Mouse (Mus musculus) heart, postnatal 36 days (tissue): ENCODE measurements around the gene Ppp1ca. TPM values are rescaled to one million over a fixed set of nuclear protein-coding genes. Genes with fewer than 3 reads are reported as not detected.

Experiments
- DNase-seq, 2 experiments: peaks; one replicate each; pipeline ENCODE4 v3.0.0; 2021 to 2022
- intact Hi-C: fragments of 180-260 bp; cut with DNase I; formaldehyde crosslinking; loops from one replicate; pipeline ENCODE4 v1.15.1; 2025
- total RNA-seq, 2 experiments: library from RNA; stranded (reverse); gene quantifications; 2 replicates each; pipeline ENCODE4 v1.2.3; 2021

The Ppp1ca gene
- total RNA-seq, 2 experiments from 2014 or later, result 326 to 332 TPM

GRCm38 (mm10) chr19:4206971-4207370 lies 15.1 kb downstream of the Ppp1ca start:
- peak; percentile 70 to 77 for DNase-seq

GRCm38 (mm10) chr19:4208563-4208962 lies 16.7 kb downstream of the Ppp1ca start:
- no peak for DNase-seq
- intact Hi-C loops, result loop anchor here (5.0 kb wide), 2 partner anchors 34 to 99 kb away; partner anchors contain the start of gene Grk2

More at GRCm38 (mm10) chr19:4206971-4207370, 15.1 kb downstream of the Ppp1ca start:
- intact Hi-C loops, result loop anchor here (1.0 to 5.0 kb wide), 4 partner anchors 21 to 100 kb away; partner anchors contain the start of gene Grk2

- intact Hi-C loops, result no loop called here
Measured at GRCm38 (mm10) chr19:4211891-4212588, 20.2 kb downstream of the Ppp1ca start.

GRCm38 (mm10) chr19:4213524-4213974 lies 21.7 kb downstream of the Ppp1ca start:
- intact Hi-C loops, result no loop called here

More at GRCm38 (mm10) chr19:4211891-4212588, 20.2 kb downstream of the Ppp1ca start:
- no peak for DNase-seq

GRCm38 (mm10) chr19:4214071-4214770 lies 22.4 kb downstream of the Ppp1ca start, which contains the start of the genes Clcf1 and AC109138.7:
Gene Clcf1, plus strand, starts transcription at chr19:4214238.
Gene AC109138.7, plus strand, starts transcription at chr19:4214357.
- intact Hi-C loops, result no loop called here

More at GRCm38 (mm10) chr19:4213524-4213974, 21.7 kb downstream of the Ppp1ca start:
- no peak for DNase-seq

GRCm38 (mm10) chr19:4214771-4215450 lies 23.0 kb downstream of the Ppp1ca start:
- peak; percentile 42 to 53 for DNase-seq
- intact Hi-C loops, result no loop called here

More at GRCm38 (mm10) chr19:4214071-4214770, 22.4 kb downstream of the Ppp1ca start, which contains the start of the genes Clcf1 and AC109138.7:
- DNase-seq, result peak; percentile 51 to 69

- intact Hi-C loops, result no loop called here
- no peak for DNase-seq
Measured at GRCm38 (mm10) chr19:4215451-4215840, 23.6 kb downstream of the Ppp1ca start.

- intact Hi-C loops, result no loop called here
- peak; percentile 45 to 51 for DNase-seq
Measured at GRCm38 (mm10) chr19:4216041-4216685, 24.3 kb downstream of the Ppp1ca start.

GRCm38 (mm10) chr19:4217140-4217539 lies 25.3 kb downstream of the Ppp1ca start:
- intact Hi-C loops, result no loop called here

GRCm38 (mm10) chr19:4217855-4218254 lies 26.0 kb downstream of the Ppp1ca start:
- intact Hi-C loops, result no loop called here
- no peak for DNase-seq

More at GRCm38 (mm10) chr19:4217140-4217539, 25.3 kb downstream of the Ppp1ca start:
- no peak for DNase-seq

GRCm38 (mm10) chr19:4218293-4218692 lies 26.4 kb downstream of the Ppp1ca start:
- DNase-seq, result no peak
- intact Hi-C loops, result no loop called here

- intact Hi-C loops, result no loop called here
- no peak for DNase-seq
Measured at GRCm38 (mm10) chr19:4218784-4219183, 26.9 kb downstream of the Ppp1ca start.

- intact Hi-C loops, result no loop called here
Measured at GRCm38 (mm10) chr19:4219943-4220342, 28.1 kb downstream of the Ppp1ca start.

GRCm38 (mm10) chr19:4220416-4220815 lies 28.6 kb downstream of the Ppp1ca start:
- intact Hi-C loops, result no loop called here

More at GRCm38 (mm10) chr19:4219943-4220342, 28.1 kb downstream of the Ppp1ca start:
- DNase-seq, result no peak

GRCm38 (mm10) chr19:4220957-4221743 lies 29.3 kb downstream of the Ppp1ca start:
- no peak for DNase-seq
- intact Hi-C loops, result no loop called here

More at GRCm38 (mm10) chr19:4220416-4220815, 28.6 kb downstream of the Ppp1ca start:
- DNase-seq, result no peak

- DNase-seq, result no peak
- intact Hi-C loops, result no loop called here
Measured at GRCm38 (mm10) chr19:4222165-4222564, 30.3 kb downstream of the Ppp1ca start.

- no peak for DNase-seq
- intact Hi-C loops, result no loop called here
Measured at GRCm38 (mm10) chr19:4226779-4227178, 34.9 kb downstream of the Ppp1ca start.

GRCm38 (mm10) chr19:4227446-4227845 lies 35.6 kb downstream of the Ppp1ca start:
- intact Hi-C loops, result no loop called here
- DNase-seq, result no peak
